Mouse (Mus musculus) G1E (cell line): Measurements from ENCODE around the gene Prnd. TPM values are rescaled to one million over a fixed set of nuclear protein-coding genes. Genes with fewer than 3 reads are reported as not detected.

Experiments
- ATAC-seq: 2 replicates; pipeline ENCODE4 v1.8.0; 2016; ENCODE audit warnings: mild to moderate bottlenecking; ENCODE audit not compliant: insufficient number of reproducible peaks, poor library complexity, low FRiP score, severe bottlenecking; ENCODE audit errors: extremely low read depth
- DNase-seq: peaks from one replicate; pipeline ENCODE4 v3.0.0; 2012; ENCODE audit warnings: low spot score
- H3K27me3 ChIP-seq: 2 replicates; pipeline ENCODE4 v1.6.1; 2012; ENCODE audit warnings: mild to moderate bottlenecking, low read length, inconsistent platforms; ENCODE audit not compliant: insufficient read depth
- H3K36me3 ChIP-seq: replicated peaks from 2 replicates; pipeline ENCODE3; 2012; ENCODE audit warnings: mild to moderate bottlenecking, inconsistent platforms
- H3K4me1 ChIP-seq: 2 replicates; pipeline ENCODE4 v1.6.1; 2012; ENCODE audit warnings: low read depth, low read length, inconsistent platforms, mixed read lengths; ENCODE audit not compliant: insufficient read depth
- H3K4me3 ChIP-seq: 2 replicates; pipeline ENCODE4 v1.5.1; 2012; ENCODE audit warnings: low read depth, mild to moderate bottlenecking, inconsistent platforms, low read length, moderate library complexity, mixed read lengths
- H3K9me3 ChIP-seq: replicated peaks from 2 replicates; pipeline ENCODE4 v1.6.1; 2012; ENCODE audit warnings: inconsistent platforms
- CTCF ChIP-seq: IDR thresholded peaks from 2 replicates; pipeline ENCODE4 v1.5.1; 2012; ENCODE audit warnings: low read depth, low read length, inconsistent platforms, mixed read lengths
- GATA1 ChIP-seq: IDR thresholded peaks from 2 replicates; pipeline ENCODE4 v1.6.1; 2012; ENCODE audit warnings: borderline replicate concordance, low read length, inconsistent platforms, mixed read lengths
- GATA2 ChIP-seq: IDR thresholded peaks from 2 replicates; pipeline ENCODE4 v1.6.1; 2012; ENCODE audit warnings: low read depth, low read length, inconsistent platforms, borderline replicate concordance
- POLR2AphosphoS5 ChIP-seq: IDR thresholded peaks from 2 replicates; pipeline ENCODE4 v1.6.1; 2012; ENCODE audit warnings: low read depth, low read length, inconsistent platforms; ENCODE audit not compliant: insufficient replicate concordance
- TAL1 ChIP-seq: conservative IDR thresholded peaks from 2 replicates; pipeline ENCODE4 v1.6.1; 2012; ENCODE audit warnings: low read depth, low read length, inconsistent platforms, mixed read lengths
- polyA plus RNA-seq: library from polyadenylated mRNA; stranded (reverse); fragments of >175 nt; gene quantifications from 2 replicates; pipeline ENCODE4 v1.2.3, GENCODE M21; 2012
- total RNA-seq, 2 experiments: library from RNA; stranded (forward) in 1 of 2; stranded (reverse) in 1 of 2; fragments of 200-1000 nt in 1 of 2; fragments of >200 nt in 1 of 2; fragmentation: Nextera tagmentation in 1 of 2; gene quantifications; 2 replicates each; pipeline ENCODE4 v1.2.3; 2014 to 2017

The Prnd gene
- total and polyA plus RNA-seq, 3 experiments, result 0.05 TPM; not detected in 2

- Histone ChIP-seq H3K9me3 (0 out of 2 replicates have a peak, but pooled peaks cover 2% of the 10 kb centered on the region), H3K4me1 (no peaks in the 10 kb centered on the region), H3K4me3 (no peak overlapping the region), H3K27me3 (peaks cover 5% of the 10 kb centered on the region), H3K36me3 (no peaks in the 10 kb centered on the region)
- TF ChIP-seq GATA1 (no peak), TAL1 (no peak), CTCF (no peak), POLR2AphosphoS5 (no peak), GATA2 (no peak)
- no peak for DNase-seq
- ATAC-seq, result no peak
These were observed 11.0 kb downstream of the Prnd start for GRCm38 (mm10) chr2:131961671-131962070.

GRCm38 (mm10) chr2:131970597-131970996 lies 19.9 kb downstream of the Prnd start:
- ATAC-seq (no peak), DNase-seq (no peak)
- H3K4me1 ChIP-seq, result no peaks in the 10 kb centered on the region
- H3K36me3 ChIP-seq, result no peaks in the 10 kb centered on the region
- H3K9me3 ChIP-seq, result no peaks in the 10 kb centered on the region
- H3K4me3 ChIP-seq, result no peak overlapping the region
- TF ChIP-seq CTCF (no peak), GATA1 (no peak), GATA2 (no peak), POLR2AphosphoS5 (no peak), TAL1 (no peak)
- H3K27me3 ChIP-seq, result no peaks in the 10 kb centered on the region; the same call in 1 of the 2 replicates

GRCm38 (mm10) chr2:131971098-131971497 lies 20.4 kb downstream of the Prnd start:
- Histone ChIP-seq H3K36me3 (no peaks in the 10 kb centered on the region), H3K4me3 (no peak overlapping the region), H3K9me3 (no peaks in the 10 kb centered on the region), H3K27me3 (no peaks in the 10 kb centered on the region; the same call in 1 of the 2 replicates), H3K4me1 (no peaks in the 10 kb centered on the region)
- TF ChIP-seq GATA2 (no peak), POLR2AphosphoS5 (no peak), TAL1 (no peak), CTCF (no peak), GATA1 (no peak)
- DNase-seq (no peak), ATAC-seq (no peak)

- H3K4me1 ChIP-seq, result no peaks in the 10 kb centered on the region
- peaks cover 3% of the 10 kb centered on the region for H3K27me3 ChIP-seq
- H3K36me3 ChIP-seq, result no peaks in the 10 kb centered on the region
- TF ChIP-seq CTCF, result no peak
- no peak for TF ChIP-seq TAL1
- no peak for ATAC-seq
- no peak overlapping the region for H3K4me3 ChIP-seq
- peaks cover 2% of the 10 kb centered on the region; the same call in 1 of the 2 replicates for H3K9me3 ChIP-seq
- no peak for DNase-seq
These were observed 26.0 kb downstream of the Prnd start for GRCm38 (mm10) chr2:131976663-131977062.

- Histone ChIP-seq H3K36me3 (no peaks in the 10 kb centered on the region), H3K4me3 (no peak overlapping the region), H3K9me3 (peaks cover 2% of the 10 kb centered on the region; the same call in 1 of the 2 replicates), H3K27me3 (peaks cover 5% of the 10 kb centered on the region), H3K4me1 (no peaks in the 10 kb centered on the region)
- DNase-seq (no peak), ATAC-seq (no peak)
- TF ChIP-seq TAL1, result no peak
- no peak for TF ChIP-seq GATA2
- TF ChIP-seq CTCF, result no peak
- TF ChIP-seq POLR2AphosphoS5, result no peak
- TF ChIP-seq GATA1, result no peak
These were observed 30.2 kb downstream of the Prnd start for GRCm38 (mm10) chr2:131980866-131981265.

- TF ChIP-seq POLR2AphosphoS5 (no peak), GATA2 (no peak), CTCF (peak; percentile 23; the same call in 1 of the 2 replicates), TAL1 (no peak)
- H3K27me3 ChIP-seq, result peaks cover 5% of the 10 kb centered on the region
- peak; percentile 26 for DNase-seq
- H3K36me3 ChIP-seq, result no peaks in the 10 kb centered on the region
- H3K9me3 ChIP-seq, result peaks cover 2% of the 10 kb centered on the region; the same call in 1 of the 2 replicates
- no peak for ATAC-seq
- H3K4me1 ChIP-seq, result no peaks in the 10 kb centered on the region
- no peak overlapping the region for H3K4me3 ChIP-seq
These were observed 32.0 kb downstream of the Prnd start for GRCm38 (mm10) chr2:131982546-131983196.
